Mouse (Mus musculus) cerebellum, adult 2 months (tissue): ENCODE measurements around the gene Usp42.

Experiments used
- CTCF ChIP-seq: fragments of 200-500 bp; IDR thresholded peaks from 2 replicates; pipeline ENCODE4 v1.5.1; 2011; ENCODE audit warnings: low read depth, mild to moderate bottlenecking, control low read depth, low read length, moderate library complexity, borderline replicate concordance; ENCODE audit not compliant: insufficient read depth
- POLR2A ChIP-seq: fragments of 200-500 bp; IDR thresholded peaks from 2 replicates; pipeline ENCODE4 v1.6.1; 2011; ENCODE audit warnings: low read length, control low read depth, borderline replicate concordance; ENCODE audit not compliant: insufficient read depth

DNA sequence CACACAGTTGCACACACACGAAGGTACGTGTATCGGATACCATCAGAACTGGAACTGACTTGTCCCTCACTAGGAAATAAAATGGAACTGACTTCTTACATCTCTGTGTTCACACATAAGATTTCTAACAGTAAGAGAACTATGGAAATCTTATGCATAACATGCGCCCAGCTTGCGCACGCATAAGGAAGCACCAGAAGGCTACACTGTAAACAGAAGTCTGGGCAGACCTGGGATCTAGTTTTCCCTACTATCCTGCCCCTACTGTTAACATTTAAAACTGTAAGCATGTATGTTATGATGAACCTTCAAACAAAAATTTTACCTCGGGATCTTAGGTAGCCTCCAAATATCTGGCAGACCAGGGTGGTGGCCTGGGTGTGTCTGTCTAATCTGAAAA is 10.1 kb downstream of the Usp42 start:
- TF ChIP-seq CTCF, result no peak
- TF ChIP-seq POLR2A, result no peak
